Mouse (Mus musculus) ES-E14 (cell line): Measurements from ENCODE around the gene Tnfrsf13b. TPM values are rescaled to one million over a fixed set of nuclear protein-coding genes. Genes with fewer than 3 reads are reported as not detected.

Experiments used
- DNase-seq: peaks from one replicate; pipeline ENCODE4 v3.0.0-alpha.2; 2013; ENCODE audit warnings: low read depth, low spot score
- H3K27ac ChIP-seq: 2 replicates; pipeline ENCODE4 v1.5.1; 2012; ENCODE audit warnings: low read depth, mild to moderate bottlenecking, low read length, moderate library complexity, mixed read lengths; ENCODE audit not compliant: poor library complexity, insufficient read depth, severe bottlenecking
- H3K36me3 ChIP-seq: 2 replicates; pipeline ENCODE4 v1.6.1; 2012; ENCODE audit warnings: mild to moderate bottlenecking, low read length, moderate library complexity, mixed read lengths; ENCODE audit not compliant: control insufficient read depth, poor library complexity, insufficient read depth, severe bottlenecking
- H3K4me1 ChIP-seq, 2 experiments: fragments of 150-350 bp in 1 of 2; sonication (generic) in 1 of 2; 2 replicates each; pipeline ENCODE4 v1.6.1; 2012; ENCODE audit warnings: low read length in 2 of 2, mild to moderate bottlenecking in 1 of 2, mixed read lengths in 1 of 2; ENCODE audit not compliant: control insufficient read depth in 2 of 2, insufficient read depth in 2 of 2, poor library complexity in 1 of 2
- H3K4me3 ChIP-seq, 2 experiments: fragments of 150-350 bp in 1 of 2; sonication (generic) in 1 of 2; 2 replicates each; pipeline ENCODE4 v1.5.1; 2012; ENCODE audit warnings: low read length in 2 of 2, low read depth in 1 of 2, mild to moderate bottlenecking in 1 of 2, mixed read lengths in 1 of 2; ENCODE audit not compliant: insufficient read depth in 1 of 2, poor library complexity in 1 of 2, severe bottlenecking in 1 of 2
- H3K9ac ChIP-seq: 2 replicates; pipeline ENCODE4 v1.6.1; 2012; ENCODE audit warnings: low read depth, mild to moderate bottlenecking, low read length, mixed read lengths; ENCODE audit not compliant: poor library complexity, insufficient read depth, severe bottlenecking
- H3K9me3 ChIP-seq: fragments of 150-350 bp; sonication (generic); 2 replicates; pipeline ENCODE4 v1.6.1; 2012; ENCODE audit warnings: low read depth, mild to moderate bottlenecking, low read length; ENCODE audit not compliant: control insufficient read depth, insufficient read depth
- CHD2 ChIP-seq: IDR thresholded peaks from 2 replicates; pipeline ENCODE4 v1.6.1; 2014; ENCODE audit warnings: mild to moderate bottlenecking, low read depth, low read length, inconsistent platforms
- HCFC1 ChIP-seq: IDR thresholded peaks from 2 replicates; pipeline ENCODE4 v1.6.1; 2012; ENCODE audit warnings: low read length, inconsistent platforms, borderline replicate concordance; ENCODE audit not compliant: insufficient read depth
- MAFK ChIP-seq: IDR thresholded peaks from 2 replicates; pipeline ENCODE4 v1.6.1; 2014; ENCODE audit warnings: mild to moderate bottlenecking, low read depth, low read length, inconsistent platforms; ENCODE audit not compliant: insufficient read depth
- ZC3H11A ChIP-seq: IDR thresholded peaks from 2 replicates; pipeline ENCODE4 v1.6.1; 2012; ENCODE audit warnings: low read depth, mild to moderate bottlenecking, inconsistent platforms, low read length, borderline replicate concordance
- ZNF384 ChIP-seq: IDR thresholded peaks from 2 replicates; pipeline ENCODE4 v1.6.1; 2012; ENCODE audit warnings: low read depth, low read length, inconsistent platforms
- in situ Hi-C, 2 experiments: fragments of 600-800 bp; cut with MboI; formaldehyde crosslinking; loops; one replicate each; pipeline ENCODE4 v1.15.1; 2025; ENCODE audit warnings: low sequenced_read_pairs in 2 of 2, inconsistent platforms in 1 of 2; ENCODE audit not compliant: unreplicated experiment in 2 of 2
- total RNA-seq: library from RNA; depleted of rRNA; stranded (reverse); fragments of 300-350 nt; gene quantifications from 2 replicates; pipeline ENCODE4 v1.2.3, GENCODE M21; 2012; rRNA removed

Gene Tnfrsf13b
- total RNA-seq, 1 experiment: 2.3 TPM

DNA sequence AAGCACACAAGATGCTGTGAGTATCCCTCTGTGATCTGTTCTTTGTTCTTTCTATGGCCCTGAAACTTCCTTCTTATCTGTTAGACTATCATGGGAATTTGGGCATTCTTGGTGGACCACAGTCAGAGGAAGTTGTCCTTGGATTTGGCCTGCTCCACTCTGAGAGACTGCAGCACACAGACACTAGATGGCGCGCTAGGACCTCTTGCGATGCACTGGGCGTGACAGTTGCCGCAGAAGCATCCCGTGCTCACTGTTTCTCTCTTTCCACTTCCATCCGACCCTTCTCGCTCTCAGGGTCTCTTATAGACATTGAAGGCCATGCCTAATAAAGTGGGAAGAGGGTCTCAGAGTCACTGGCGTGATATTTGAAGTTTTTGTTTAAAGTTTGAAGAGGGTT, 66.8 kb downstream of the Tnfrsf13b start:
- H3K9me3 ChIP-seq: no peaks in the 10 kb centered on the region
- in situ Hi-C loops: loop anchor here in 1 of 2 experiments (10.0 kb wide), 1 partner anchor 211 kb away; no protein-coding TSS in a partner anchor
- H3K36me3 ChIP-seq: no peaks in the 10 kb centered on the region
- H3K4me3 ChIP-seq: no peak overlapping the region
- H3K4me1 ChIP-seq: peaks cover 0 to 2% of the 10 kb centered on the region in 2 experiments; a peak in 1 of 4 replicates
- peak; percentile 75 for DNase-seq
- TF ChIP-seq MAFK: no peak
- TF ChIP-seq ZC3H11A: peak; percentile 98
- TF ChIP-seq ZNF384: 0 out of 2 replicates have a peak, but pooled peaks have one; percentile 14
- H3K9ac ChIP-seq: no peak overlapping the region
- H3K27ac ChIP-seq: no peak overlapping the region

DNA sequence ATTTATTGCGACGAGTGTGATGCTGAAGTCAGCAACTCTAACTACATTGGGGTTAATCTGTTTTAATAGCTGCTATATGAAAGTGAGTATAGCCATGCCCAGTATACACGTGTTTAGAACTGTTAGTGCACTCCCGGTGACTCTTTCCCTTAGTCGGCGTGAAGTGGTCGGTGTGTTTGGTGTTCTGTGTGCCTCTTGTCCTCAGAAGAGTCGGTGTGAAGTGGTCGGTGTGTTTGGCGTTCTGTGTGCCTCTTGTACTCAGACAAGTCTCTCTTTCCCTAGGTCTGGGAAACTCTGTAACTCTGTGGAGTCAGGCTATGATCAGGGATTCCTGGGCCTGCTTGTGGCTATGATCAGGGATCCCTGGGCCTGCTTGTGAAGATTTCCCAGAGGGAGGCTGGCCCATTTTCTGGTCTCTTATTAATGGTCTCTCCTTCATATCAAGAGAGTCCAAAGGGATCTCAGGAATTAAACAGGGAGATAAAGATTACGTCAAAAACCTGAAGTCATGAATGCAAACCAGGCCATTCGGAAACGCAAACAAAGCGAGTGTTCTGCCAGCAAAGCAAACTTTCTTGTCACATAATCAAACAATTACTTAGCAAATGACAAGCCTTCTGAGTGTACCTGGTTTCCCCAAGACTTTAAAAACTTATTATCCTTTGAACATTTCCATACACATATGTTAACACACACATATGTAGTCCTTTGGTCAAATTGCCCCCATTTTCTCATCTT, 70.2 kb downstream of the Tnfrsf13b start:
- Histone ChIP-seq H3K4me1 (no peaks in the 10 kb centered on the region), H3K9ac (no peak overlapping the region), H3K27ac (no peak overlapping the region), H3K4me3 (no peak overlapping the region), H3K36me3 (no peaks in the 10 kb centered on the region), H3K9me3 (no peaks in the 10 kb centered on the region)
- TF ChIP-seq ZNF384 (no peak), CHD2 (no peak), ZC3H11A (no peak), MAFK (no peak), HCFC1 (no peak)
- DNase-seq: no peak
- in situ Hi-C loops: loop anchor here in 1 of 2 experiments (10.0 kb wide), 1 partner anchor 208 kb away; no protein-coding TSS in a partner anchor

DNA sequence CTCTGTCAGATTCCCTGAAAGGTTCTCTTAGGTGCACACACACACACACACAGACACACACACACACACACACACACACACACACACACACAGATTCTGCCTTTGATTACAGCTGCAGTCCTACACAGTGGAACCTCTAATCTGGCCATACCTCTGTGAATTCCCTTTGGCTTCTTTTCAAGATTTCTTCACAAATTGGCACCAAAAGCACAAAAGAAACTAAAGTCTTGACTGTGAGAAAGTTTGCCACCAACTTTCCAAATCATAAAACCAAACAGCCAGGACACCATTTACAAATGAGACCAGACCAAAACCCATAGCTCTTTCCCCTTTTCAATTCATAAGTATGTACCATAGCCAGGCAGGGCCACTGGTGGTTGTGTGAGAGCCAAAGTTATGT, 71.4 kb downstream of the Tnfrsf13b start:
- no peak overlapping the region for H3K9ac ChIP-seq
- H3K4me1 ChIP-seq: no peaks in the 10 kb centered on the region
- no peaks in the 10 kb centered on the region for H3K36me3 ChIP-seq
- no peak overlapping the region for H3K4me3 ChIP-seq
- no peaks in the 10 kb centered on the region for H3K9me3 ChIP-seq
- TF ChIP-seq CHD2 (no peak), ZC3H11A (no peak), MAFK (no peak), HCFC1 (no peak), ZNF384 (no peak)
- in situ Hi-C loops: loop anchor here in 1 of 2 experiments (10.0 kb wide), 1 partner anchor 207 kb away; no protein-coding TSS in a partner anchor
- no peak overlapping the region for H3K27ac ChIP-seq
- no peak for DNase-seq

Other genes with a start within 250 kb of the Tnfrsf13b start
- 42.6 and 50.0 TPM in 2 replicates for gene Tmem11, start 247.5 kb upstream of the Tnfrsf13b start, total RNA-seq
- 11.0 and 14.6 TPM in 2 replicates for gene Natd1, start 212.0 kb upstream of the Tnfrsf13b start, total RNA-seq
- gene Map2k3, start 194.7 kb upstream of the Tnfrsf13b start, total RNA-seq: 26.9 and 30.3 TPM in 2 replicates
- 4.0 and 5.9 TPM in 2 replicates for gene Kcnj12, start 104.2 kb upstream of the Tnfrsf13b start, total RNA-seq
- gene Usp22, start 48.3 kb downstream of the Tnfrsf13b start, total RNA-seq: 111 and 120 TPM in 2 replicates
- 1.2 and 2.0 TPM in 2 replicates for gene Aldh3a1, start 80.8 kb downstream of the Tnfrsf13b start, total RNA-seq
- gene Aldh3a2, start 140.7 kb downstream of the Tnfrsf13b start, total RNA-seq: 17.8 and 24.4 TPM in 2 replicates
- 4.1 and 5.9 TPM in 2 replicates for gene Slc47a2, start 216.1 kb downstream of the Tnfrsf13b start, total RNA-seq